Mouse (Mus musculus): Measurements from ENCODE around the gene Rad51b.

Rad51b gene

GRCm38 (mm10) chr12:79766116-79766515 lies 469.0 kb downstream of the Rad51b start:
- DNase-seq (ENCODE audit: low spot score), result no peak

GRCm38 (mm10) chr12:79768741-79769322 lies 471.8 kb downstream of the Rad51b start:
- DNase-seq (ENCODE audit: low spot score), result no peak

- no peak for DNase-seq (ENCODE audit: low spot score)
Observed at GRCm38 (mm10) chr12:79769763-79770162, 472.7 kb downstream of the Rad51b start.

GRCm38 (mm10) chr12:79771194-79771593 lies 474.1 kb downstream of the Rad51b start:
- no peak for DNase-seq (ENCODE audit: low spot score)

DNA sequence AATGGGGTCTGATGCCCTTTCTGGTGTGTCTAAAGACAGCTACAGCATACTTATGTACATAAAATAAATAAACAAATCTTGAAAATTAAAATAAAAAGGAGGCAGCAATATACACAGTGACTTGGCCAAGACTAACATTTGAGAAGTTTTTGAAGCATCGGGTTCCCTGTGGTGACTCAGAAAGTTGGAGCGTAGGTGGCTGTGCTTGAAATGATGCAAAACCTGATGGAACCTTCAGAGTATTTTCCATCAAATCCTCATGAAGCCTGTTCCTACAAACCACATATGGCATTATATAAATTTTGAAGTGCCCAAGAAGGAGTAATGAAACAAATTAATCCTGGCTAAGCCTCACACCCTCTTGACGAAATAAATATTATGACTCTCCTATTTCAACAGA lies 474.7 kb downstream of the Rad51b start:
- DNase-seq (ENCODE audit: low spot score), result no peak

- no peak for DNase-seq (ENCODE audit: low spot score)
Observed at GRCm38 (mm10) chr12:79773246-79773645, 476.2 kb downstream of the Rad51b start.

- no peak for DNase-seq (ENCODE audit: low spot score)
Observed at GRCm38 (mm10) chr12:79774571-79774970, 477.5 kb downstream of the Rad51b start.

GRCm38 (mm10) chr12:79776828-79777227 lies 479.7 kb downstream of the Rad51b start:
- no peak for DNase-seq (ENCODE audit: low spot score)

DNA sequence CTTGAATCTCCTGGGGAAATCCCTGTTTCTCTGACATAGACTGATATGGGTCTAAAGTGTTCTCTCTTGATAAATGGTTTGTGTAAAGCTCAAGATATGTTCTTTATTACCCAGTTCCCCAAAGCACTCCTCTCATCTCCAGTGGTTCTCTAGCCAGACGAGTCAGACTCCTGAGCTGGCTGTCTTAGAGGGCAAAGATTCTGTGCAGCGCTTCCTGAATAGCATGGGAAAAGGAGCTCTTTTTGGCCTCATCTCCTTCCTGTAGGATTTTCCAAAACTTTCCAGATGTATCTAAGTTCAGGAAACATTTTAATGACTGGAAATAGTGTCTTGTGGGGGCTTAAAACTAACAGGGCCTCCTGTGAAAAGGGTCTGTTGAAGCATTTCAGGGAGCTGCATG lies 483.7 kb downstream of the Rad51b start:
- no peak for DNase-seq (ENCODE audit: low spot score)

- no peak for DNase-seq (ENCODE audit: low spot score)
Observed at GRCm38 (mm10) chr12:79781788-79782187, 484.7 kb downstream of the Rad51b start.

DNA sequence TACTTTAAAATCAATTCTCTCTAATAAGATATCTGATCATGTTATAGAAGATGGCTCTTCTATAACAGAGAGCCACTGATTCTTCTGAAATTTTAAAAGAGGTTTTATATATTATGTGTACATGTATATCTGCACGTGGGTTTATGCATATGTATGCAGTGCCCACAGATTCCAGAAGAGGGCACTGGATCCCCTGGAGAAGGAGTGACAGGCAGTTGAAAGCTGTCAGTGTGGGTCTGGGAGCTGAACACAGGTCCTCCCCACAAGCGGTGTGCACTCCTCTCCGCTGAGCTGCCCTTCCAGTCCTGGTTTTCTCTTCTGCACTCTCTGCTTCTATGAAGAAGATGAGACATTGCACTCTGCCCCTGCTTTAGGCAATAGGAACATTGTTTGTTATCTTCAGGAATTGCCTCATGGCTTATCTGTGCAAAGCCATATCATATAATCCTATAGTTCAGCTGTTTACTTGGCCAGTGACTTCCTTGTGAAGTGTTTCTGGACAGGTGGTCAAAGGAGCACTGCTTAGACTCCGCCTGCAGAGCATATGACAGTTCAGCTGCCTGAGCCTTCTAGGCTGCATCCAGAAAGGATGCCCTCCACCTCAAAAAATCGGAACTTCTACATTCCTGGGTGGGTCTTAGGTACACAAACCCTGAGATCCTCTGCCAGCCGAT lies 485.5 kb downstream of the Rad51b start:
- no peak for DNase-seq (ENCODE audit: low spot score)

DNA sequence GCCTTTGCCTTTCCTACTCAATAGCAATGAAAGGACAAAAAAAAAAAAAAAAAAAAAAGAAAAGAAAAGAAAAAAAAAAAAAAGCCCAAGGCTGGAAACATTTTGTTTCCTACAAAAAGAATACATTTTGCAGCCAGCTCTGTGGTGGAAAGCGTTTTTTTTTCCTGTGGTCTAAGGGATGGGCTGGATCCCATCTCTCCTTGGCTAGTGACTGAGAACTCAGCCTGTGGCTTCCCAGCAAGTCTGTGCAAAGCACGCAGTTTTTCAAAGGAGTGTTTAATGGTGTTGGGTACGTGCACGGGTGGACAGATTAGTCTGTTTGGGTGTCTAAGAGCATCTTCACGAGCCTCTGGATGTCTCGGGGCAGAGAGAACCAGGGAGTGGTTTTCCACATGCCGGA lies 487.1 kb downstream of the Rad51b start:
- no peak for DNase-seq (ENCODE audit: low spot score)

GRCm38 (mm10) chr12:79785691-79786090 lies 488.6 kb downstream of the Rad51b start:
- no peak for DNase-seq (ENCODE audit: low spot score)

- no peak for DNase-seq (ENCODE audit: low spot score)
Observed at GRCm38 (mm10) chr12:79787538-79787937, 490.5 kb downstream of the Rad51b start.

DNA sequence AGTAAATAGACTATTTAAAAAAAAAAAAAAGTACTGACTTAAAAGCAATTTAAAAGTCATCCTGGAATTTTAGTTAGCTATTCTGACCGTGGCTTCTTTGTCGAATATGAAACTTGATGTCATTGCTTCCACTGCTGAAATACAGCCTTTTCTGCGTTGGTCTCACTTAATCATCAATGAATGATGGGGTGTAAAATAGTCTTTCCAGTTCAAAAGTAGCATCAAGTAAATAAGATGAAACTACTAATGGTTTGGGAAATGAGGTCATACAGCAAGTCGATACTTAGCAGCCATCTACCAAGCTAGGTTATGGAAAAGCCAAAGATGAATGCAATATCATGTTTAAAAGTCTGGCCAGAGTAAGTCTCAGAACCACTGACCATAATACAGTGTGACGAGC lies 491.3 kb downstream of the Rad51b start:
- no peak for DNase-seq (ENCODE audit: low spot score)

GRCm38 (mm10) chr12:79789481-79789880 lies 492.4 kb downstream of the Rad51b start:
- no peak for DNase-seq (ENCODE audit: low spot score)

- DNase-seq (ENCODE audit: low spot score), result peak; percentile 67
Observed at GRCm38 (mm10) chr12:79793382-79793781, 496.3 kb downstream of the Rad51b start.

GRCm38 (mm10) chr12:79794802-79795201 lies 497.7 kb downstream of the Rad51b start:
- DNase-seq (ENCODE audit: low spot score), result no peak

DNA sequence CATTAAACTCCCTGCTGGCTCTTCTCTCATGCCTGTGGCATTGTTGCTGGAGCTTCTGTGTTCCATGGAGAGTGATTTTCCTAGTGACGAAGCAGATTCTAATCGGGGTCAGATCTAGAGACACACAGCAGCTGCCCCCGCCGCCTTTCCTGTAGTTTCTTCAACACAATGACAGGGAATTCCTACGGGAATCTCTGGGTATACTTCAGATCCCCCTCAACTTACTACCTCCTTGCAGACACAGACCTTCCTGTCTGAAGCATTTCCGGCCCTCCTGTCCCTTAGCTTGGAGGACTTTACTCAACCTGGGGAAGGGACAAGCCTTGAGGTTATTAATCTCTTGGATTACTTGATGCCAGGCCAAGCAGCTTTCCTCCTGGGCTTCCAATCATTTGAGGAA lies 499.2 kb downstream of the Rad51b start:
- peak; percentile 73 for DNase-seq (ENCODE audit: low spot score)

- no peak for DNase-seq (ENCODE audit: low spot score)
Observed at GRCm38 (mm10) chr12:79796823-79797821, 500.0 kb downstream of the Rad51b start.

- no peak for DNase-seq (ENCODE audit: low spot score)
Observed at GRCm38 (mm10) chr12:79798488-79798887, 501.4 kb downstream of the Rad51b start.

- no peak for DNase-seq (ENCODE audit: low spot score)
Observed at GRCm38 (mm10) chr12:79799370-79799769, 502.3 kb downstream of the Rad51b start.

GRCm38 (mm10) chr12:79803670-79804069 lies 506.6 kb downstream of the Rad51b start:
- DNase-seq (ENCODE audit: low spot score), result no peak
